Mouse (Mus musculus) embryonic facial prominence, embryonic 11.5 days (tissue): ENCODE results near the gene Sptlc3. TPM values are rescaled to one million over a fixed set of nuclear protein-coding genes. Genes with fewer than 3 reads are reported as not detected.
A peak's percentile ranks its signal among the peaks of the same experiment; 100 is the strongest.

Source experiments
- ATAC-seq: fragments of 200-750 bp; cut with Nextera tagmentation; replicated peaks from 2 replicates; pipeline ENCODE4 v1.8.0; 2017; ENCODE audit warnings: low read depth; ENCODE audit not compliant: insufficient number of reproducible peaks, low FRiP score, low TSS enrichment
- DNase-seq: peaks from one replicate; pipeline ENCODE4 v3.0.0-alpha.2; 2015; ENCODE audit warnings: low spot score
- H3K27ac ChIP-seq: fragments of 300-500 bp; sonication (generic); replicated peaks from 2 replicates; pipeline ENCODE4 v1.5.1; 2014; ENCODE audit warnings: mild to moderate bottlenecking, low read depth, low read length, control low read depth
- H3K27me3 ChIP-seq: fragments of 300-500 bp; sonication (generic); 2 replicates; pipeline ENCODE4 v1.6.1; 2014; ENCODE audit warnings: mild to moderate bottlenecking, low read length, moderate library complexity, mixed read lengths; ENCODE audit not compliant: control insufficient read depth, insufficient read depth
- H3K36me3 ChIP-seq: fragments of 300-500 bp; sonication (generic); replicated peaks from 2 replicates; pipeline ENCODE4 v1.6.1; 2014; ENCODE audit warnings: low read depth, mild to moderate bottlenecking, low read length, moderate library complexity, mixed read lengths; ENCODE audit not compliant: control insufficient read depth, insufficient read depth
- H3K4me1 ChIP-seq: fragments of 300-500 bp; sonication (generic); 2 replicates; pipeline ENCODE4 v1.6.1; 2014; ENCODE audit warnings: low read length, mixed read lengths; ENCODE audit not compliant: control insufficient read depth, insufficient read depth
- H3K4me2 ChIP-seq: fragments of 300-500 bp; sonication (generic); 2 replicates; pipeline ENCODE4 v1.6.1; 2014; ENCODE audit warnings: low read depth, mild to moderate bottlenecking, control low read depth, low read length, moderate library complexity
- H3K4me3 ChIP-seq: fragments of 300-500 bp; sonication (generic); 2 replicates; pipeline ENCODE4 v1.5.1; 2014; ENCODE audit warnings: low read depth, low read length, control low read depth
- H3K9ac ChIP-seq: fragments of 300-500 bp; sonication (generic); replicated peaks from 2 replicates; pipeline ENCODE4 v1.6.1; 2014; ENCODE audit warnings: mild to moderate bottlenecking, control low read depth, low read length
- H3K9me3 ChIP-seq: fragments of 300-500 bp; sonication (generic); replicated peaks from 2 replicates; pipeline ENCODE4 v1.6.1; 2016; ENCODE audit warnings: mild to moderate bottlenecking, low read length, inconsistent platforms, mixed read lengths; ENCODE audit not compliant: control insufficient read depth
- WGBS: fragments of 180-500 bp; shearing (Covaris S2); extraction: QIAGEN DNeasy Blood & Tissue Kit; methylation state at CpG from one replicate; pipeline ENCODE4 v1.1.7; 2014; 5-methylcytosine and 5-hydroxymethylcytosine counted together
- polyA plus RNA-seq: library from polyadenylated mRNA; unstranded; fragments of >200 nt; fragmentation: Nextera tagmentation; extraction: Ambion mirVana; gene quantifications from 2 replicates; pipeline ENCODE4 v1.2.1, GENCODE M21; 2014

The Sptlc3 gene
- polyA plus RNA-seq, result 0.60 and 1.4 TPM in 2 replicates

DNA sequence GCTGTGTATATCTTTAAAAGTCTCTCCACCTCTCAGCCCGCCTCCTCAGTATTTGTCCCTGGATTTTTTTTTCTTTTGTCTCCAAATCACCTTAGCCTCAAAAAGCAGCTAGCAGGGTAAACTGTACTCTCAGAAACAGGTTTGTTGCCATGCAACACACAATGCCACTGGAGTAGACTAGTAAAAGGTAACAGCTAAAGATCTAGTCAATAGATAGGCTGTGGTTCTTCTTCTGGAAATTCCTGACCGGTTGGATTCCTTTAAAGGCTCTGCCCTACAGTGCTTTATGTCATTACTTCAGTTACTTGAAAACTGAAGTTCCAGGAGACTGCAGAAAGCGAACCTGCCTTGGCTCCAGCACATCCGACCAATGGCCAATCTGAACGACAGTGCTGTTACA lies at the start of gene Sptlc3:
Sptlc3 (plus strand) TSS at position 78 of the 400 bp plus-strand sequence.
- WGBS, result 67% methylated on average over 5 of the region's 5 CpGs
- no peaks in the 10 kb centered on the region for H3K27me3 ChIP-seq
- DNase-seq (peak; percentile 43), ATAC-seq (no peak)
- no peak within 1 kb of the TSS for H3K4me3 ChIP-seq
- no peak within 1 kb of the TSS for H3K27ac ChIP-seq
- H3K4me2 ChIP-seq, result no peak within 1 kb of the TSS
- H3K9ac ChIP-seq, result no peak within 1 kb of the TSS
- H3K9me3 ChIP-seq, result no peaks in the 10 kb centered on the region
- H3K36me3 ChIP-seq, result no peaks in the 10 kb centered on the region
- H3K4me1 ChIP-seq, result no peaks in the 10 kb centered on the region

DNA sequence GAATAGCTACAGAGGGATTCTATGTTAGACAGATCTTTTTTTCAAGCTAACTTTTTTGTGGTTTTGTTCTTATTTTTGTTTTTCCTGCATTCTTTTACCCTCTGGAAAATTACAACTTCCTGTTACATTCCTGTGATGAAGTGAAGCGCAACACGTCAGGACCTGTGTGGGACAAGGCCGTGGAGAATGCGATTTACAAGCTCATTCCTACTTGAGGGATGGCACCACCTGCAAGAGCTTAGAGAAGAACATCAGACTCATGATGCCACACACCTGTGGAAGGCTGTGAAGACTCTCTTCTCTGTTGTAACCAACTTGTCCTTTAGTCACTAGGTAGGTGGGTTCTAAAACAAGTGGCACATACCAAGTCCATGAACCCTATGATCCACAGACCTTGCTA lies 26.0 kb upstream of the Sptlc3 start:
- Histone ChIP-seq H3K9me3 (no peaks in the 10 kb centered on the region), H3K4me3 (no peak overlapping the region), H3K4me1 (no peaks in the 10 kb centered on the region), H3K27ac (no peak overlapping the region), H3K27me3 (no peaks in the 10 kb centered on the region), H3K4me2 (no peak overlapping the region), H3K9ac (no peak overlapping the region), H3K36me3 (no peaks in the 10 kb centered on the region)
- ATAC-seq (no peak), DNase-seq (peak; percentile 3)
- 68% methylated on average over 4 of the region's 4 CpGs for WGBS

DNA sequence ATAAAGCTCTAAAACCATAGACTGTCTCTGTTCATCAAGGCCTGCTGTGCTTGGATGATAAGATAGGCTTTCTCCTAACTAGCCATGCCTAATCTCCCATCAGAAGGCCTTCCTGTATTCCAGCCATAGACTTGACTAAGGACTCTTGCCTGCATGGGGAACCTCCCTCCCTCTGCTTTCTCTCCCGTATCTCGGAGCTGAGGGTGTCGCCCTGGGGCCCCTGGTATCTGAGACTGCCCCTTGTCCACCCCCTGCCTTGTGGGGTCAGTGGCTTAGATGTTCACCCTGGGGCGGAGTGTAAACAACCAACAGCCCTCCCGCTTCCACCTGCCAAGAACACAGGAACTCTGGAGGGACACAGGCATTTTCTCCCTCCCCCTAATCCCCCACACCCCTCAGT lies 5.0 kb upstream of the Sptlc3 start:
- Histone ChIP-seq H3K4me2 (no peak overlapping the region), H3K4me3 (no peak overlapping the region), H3K27ac (no peak overlapping the region), H3K4me1 (no peaks in the 10 kb centered on the region), H3K36me3 (no peaks in the 10 kb centered on the region), H3K27me3 (no peaks in the 10 kb centered on the region), H3K9me3 (no peaks in the 10 kb centered on the region), H3K9ac (no peak overlapping the region)
- DNase-seq (no peak), ATAC-seq (0 out of 2 replicates have a peak, but pooled peaks have one; percentile 56)
- 43% methylated on average over 5 of the region's 5 CpGs for WGBS

DNA sequence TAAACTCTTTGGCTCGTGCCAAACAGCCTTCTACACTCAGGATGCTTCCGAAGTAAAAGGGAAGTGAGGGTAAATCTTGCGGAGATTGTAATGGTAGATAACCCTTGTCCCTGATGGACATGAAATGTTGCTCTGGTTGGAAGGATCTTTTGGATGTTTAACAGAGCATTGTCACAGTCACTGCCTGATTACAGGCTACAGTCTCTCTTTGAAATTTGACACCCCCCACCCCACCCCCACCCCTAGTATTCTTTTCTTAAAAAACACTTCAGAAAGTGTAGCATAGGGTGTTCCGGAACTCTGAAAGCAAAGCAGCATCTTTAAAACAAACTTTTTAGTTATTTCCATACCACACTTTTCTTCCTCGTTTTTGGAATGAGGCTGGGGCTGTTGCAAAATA lies 916 bp downstream of the Sptlc3 start:
- ATAC-seq, result no peak
- peak; percentile 35 for DNase-seq
- Histone ChIP-seq H3K4me2 (no peak overlapping the region), H3K36me3 (no peaks in the 10 kb centered on the region), H3K4me1 (no peaks in the 10 kb centered on the region), H3K9me3 (no peaks in the 10 kb centered on the region), H3K4me3 (no peak overlapping the region), H3K27me3 (no peaks in the 10 kb centered on the region), H3K9ac (no peak overlapping the region), H3K27ac (no peak overlapping the region)
- WGBS, result 27% methylated on average over 5 of the region's 5 CpGs

DNA sequence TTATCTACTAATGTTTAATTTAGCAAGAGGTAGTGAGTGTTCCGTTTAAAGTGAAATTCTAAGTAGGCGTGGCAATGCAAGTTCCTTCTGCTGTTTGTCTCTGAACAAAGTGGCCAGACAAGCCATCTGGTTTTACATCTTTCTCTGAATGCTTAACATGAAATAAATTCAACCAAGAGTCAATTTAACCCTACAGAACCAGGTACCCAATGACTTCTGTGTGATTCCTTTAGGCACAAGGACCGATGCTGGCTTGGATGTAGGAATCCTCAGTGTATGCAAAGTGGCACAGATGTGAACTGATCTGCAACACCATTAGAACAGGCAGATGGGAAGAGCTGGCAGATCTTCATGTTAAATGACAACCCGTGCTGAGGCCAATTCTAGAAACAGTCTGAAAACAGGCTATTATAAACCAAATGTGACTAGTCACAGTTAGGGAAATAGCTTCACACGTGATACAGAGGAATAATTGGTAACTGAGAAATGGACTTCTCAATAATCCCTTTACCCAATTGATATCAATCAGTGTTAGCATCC lies 68.3 kb downstream of the Sptlc3 start:
- H3K9me3 ChIP-seq, result no peaks in the 10 kb centered on the region
- 82% methylated on average over 5 of the region's 5 CpGs for WGBS
- H3K27me3 ChIP-seq, result no peaks in the 10 kb centered on the region
- no peak overlapping the region for H3K4me2 ChIP-seq
- H3K27ac ChIP-seq, result no peak overlapping the region
- no peak overlapping the region for H3K4me3 ChIP-seq
- H3K9ac ChIP-seq, result no peak overlapping the region
- DNase-seq (no peak), ATAC-seq (no peak)
- no peaks in the 10 kb centered on the region for H3K4me1 ChIP-seq
- H3K36me3 ChIP-seq, result no peaks in the 10 kb centered on the region

DNA sequence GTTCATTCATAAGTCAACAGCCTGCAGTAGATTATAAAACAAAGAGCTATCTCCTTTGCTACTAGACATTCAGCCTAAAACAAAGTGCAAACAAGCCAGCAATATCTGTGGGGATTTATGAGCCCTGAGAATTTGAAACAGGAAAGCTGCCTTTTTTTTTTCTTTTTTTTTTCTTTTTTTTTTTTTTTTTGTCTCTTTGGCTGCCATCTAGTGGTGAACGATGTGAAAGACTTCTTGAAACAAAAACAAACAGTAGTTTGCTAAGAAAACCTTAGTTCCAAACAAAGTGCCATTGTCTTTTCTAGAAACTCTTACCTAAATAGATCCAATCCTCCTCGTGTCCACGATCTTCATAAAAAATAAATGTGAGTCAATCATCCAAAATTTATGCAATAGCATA lies 85.6 kb downstream of the Sptlc3 start:
- WGBS, result 13% methylated on average over 3 of the region's 3 CpGs
- H3K4me2 ChIP-seq, result no peak overlapping the region
- H3K4me3 ChIP-seq, result no peak overlapping the region
- ATAC-seq (no peak), DNase-seq (peak; percentile 26)
- H3K9me3 ChIP-seq, result no peaks in the 10 kb centered on the region
- no peaks in the 10 kb centered on the region for H3K27me3 ChIP-seq
- no peak overlapping the region for H3K9ac ChIP-seq
- no peaks in the 10 kb centered on the region for H3K4me1 ChIP-seq
- no peaks in the 10 kb centered on the region for H3K36me3 ChIP-seq
- H3K27ac ChIP-seq, result no peak overlapping the region

DNA sequence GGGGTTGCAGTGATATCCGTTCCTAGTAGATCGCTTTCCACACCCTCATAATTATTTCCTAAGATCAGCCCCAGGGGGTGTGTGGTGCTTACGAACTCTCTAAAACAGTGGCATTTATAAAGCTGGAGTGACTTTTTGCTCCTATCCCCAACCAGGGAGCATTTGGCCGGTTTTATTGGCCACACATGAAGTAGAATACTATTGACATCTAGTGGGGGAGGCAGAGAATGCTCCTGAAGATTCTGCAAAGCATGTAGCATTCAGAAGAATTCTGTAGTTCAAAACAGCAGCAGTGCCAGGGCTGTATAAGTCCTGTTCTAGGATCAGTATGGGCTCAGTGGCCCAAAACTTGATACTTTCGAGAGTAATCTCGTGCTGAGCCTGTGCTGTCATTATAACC lies 89.1 kb downstream of the Sptlc3 start:
- DNase-seq, result peak; percentile 20
- no peaks in the 10 kb centered on the region for H3K9me3 ChIP-seq
- H3K27ac ChIP-seq, result no peak overlapping the region
- no peaks in the 10 kb centered on the region for H3K36me3 ChIP-seq
- no peak overlapping the region for H3K9ac ChIP-seq
- H3K4me3 ChIP-seq, result no peak overlapping the region
- H3K4me1 ChIP-seq, result no peaks in the 10 kb centered on the region
- no peaks in the 10 kb centered on the region for H3K27me3 ChIP-seq
- 54% methylated on average over 6 of the region's 6 CpGs for WGBS
- no peak for ATAC-seq
- H3K4me2 ChIP-seq, result no peak overlapping the region

DNA sequence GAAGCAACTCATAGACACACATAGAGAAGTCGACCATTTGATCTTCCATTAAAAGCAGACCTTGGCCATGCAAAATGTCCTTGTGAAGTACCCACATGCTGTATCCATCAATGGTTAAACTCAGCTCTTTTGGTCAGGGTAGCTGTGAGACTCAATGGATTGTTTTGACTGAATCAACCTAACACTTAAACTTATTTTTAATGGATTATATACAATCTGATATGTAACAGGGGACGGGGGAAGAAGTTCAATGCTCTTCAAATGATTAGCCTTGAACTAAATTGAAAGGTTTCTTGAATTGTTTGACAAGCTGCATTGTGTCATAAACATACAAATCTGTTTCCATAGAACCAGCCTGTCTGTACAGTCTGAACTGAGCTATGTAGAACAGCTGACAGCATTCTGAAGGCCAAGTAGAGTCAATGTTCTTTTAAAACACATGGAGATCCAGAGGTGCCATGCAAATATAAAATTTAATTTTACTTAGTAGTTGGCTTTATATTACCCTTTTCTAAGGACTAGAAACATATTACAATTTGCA lies 94.0 kb downstream of the Sptlc3 start:
- H3K27me3 ChIP-seq, result no peaks in the 10 kb centered on the region
- H3K27ac ChIP-seq, result no peak overlapping the region
- no peaks in the 10 kb centered on the region for H3K9me3 ChIP-seq
- H3K36me3 ChIP-seq, result no peaks in the 10 kb centered on the region
- no peak overlapping the region for H3K4me3 ChIP-seq
- 84% methylated on average over 2 of the region's 2 CpGs for WGBS
- ATAC-seq (no peak), DNase-seq (no peak)
- H3K4me1 ChIP-seq, result no peaks in the 10 kb centered on the region
- no peak overlapping the region for H3K4me2 ChIP-seq
- H3K9ac ChIP-seq, result no peak overlapping the region
